Mouse (Mus musculus): ENCODE results near the gene Tfeb.

Gene Tfeb

DNA sequence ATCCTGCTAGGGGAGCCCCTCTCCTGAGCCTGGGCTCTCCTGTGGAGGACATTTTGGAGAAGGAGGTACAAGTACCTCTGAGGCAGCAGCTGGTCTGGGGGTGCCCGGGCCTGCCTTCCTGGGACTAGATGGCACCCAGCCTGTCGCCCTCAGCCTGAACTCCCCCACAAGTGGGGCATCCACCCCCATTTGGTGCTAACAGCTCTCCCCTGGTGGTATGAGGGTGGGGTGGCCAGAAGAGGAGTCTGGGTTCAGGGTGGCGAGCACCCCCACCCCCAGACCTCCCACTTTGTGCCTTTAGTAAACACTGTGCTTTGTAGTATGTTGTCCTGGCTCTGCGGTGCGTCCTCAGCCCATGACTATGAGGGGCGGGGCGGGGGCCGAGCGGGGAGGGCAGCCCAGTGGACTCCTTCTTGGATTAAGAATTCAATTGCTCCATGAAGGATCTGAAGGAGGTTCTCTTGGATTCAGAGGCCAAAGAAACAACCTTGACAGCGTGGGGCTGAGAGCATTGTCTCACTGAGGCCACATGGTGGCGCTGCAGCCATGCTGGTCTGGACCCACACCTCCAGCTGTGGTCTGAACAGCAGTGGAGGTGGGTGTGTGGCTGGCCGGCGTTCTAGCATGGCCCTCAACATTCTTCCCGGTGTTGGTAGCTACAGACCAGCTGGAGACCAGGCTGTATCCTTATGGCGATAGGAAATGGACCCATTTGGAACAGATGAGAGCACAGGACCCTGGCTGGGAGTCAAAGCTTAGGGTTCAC, 55.5 kb downstream of the Tfeb start:
- DNase-seq: peak; percentile 58

DNA sequence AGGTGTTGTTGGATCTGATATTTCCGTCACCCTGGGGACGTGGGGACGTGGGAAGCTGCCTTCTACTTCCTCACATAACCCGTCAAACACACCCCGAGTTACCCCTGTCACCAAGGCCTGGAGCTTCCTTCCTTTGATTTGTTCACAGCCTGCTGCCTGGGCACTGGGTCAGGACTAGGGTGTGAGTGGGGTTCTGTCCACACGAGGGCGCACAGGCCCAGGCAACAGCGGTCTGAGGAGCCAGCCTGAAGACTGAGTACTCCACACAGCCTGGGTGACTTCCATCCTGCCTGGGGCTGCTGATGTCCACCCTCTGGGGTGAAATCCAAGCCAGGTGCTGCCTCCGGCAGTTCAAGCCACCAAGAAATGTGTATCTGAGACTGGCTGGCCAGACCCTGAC, 56.5 kb downstream of the Tfeb start:
- peak; percentile 80 for DNase-seq

DNA sequence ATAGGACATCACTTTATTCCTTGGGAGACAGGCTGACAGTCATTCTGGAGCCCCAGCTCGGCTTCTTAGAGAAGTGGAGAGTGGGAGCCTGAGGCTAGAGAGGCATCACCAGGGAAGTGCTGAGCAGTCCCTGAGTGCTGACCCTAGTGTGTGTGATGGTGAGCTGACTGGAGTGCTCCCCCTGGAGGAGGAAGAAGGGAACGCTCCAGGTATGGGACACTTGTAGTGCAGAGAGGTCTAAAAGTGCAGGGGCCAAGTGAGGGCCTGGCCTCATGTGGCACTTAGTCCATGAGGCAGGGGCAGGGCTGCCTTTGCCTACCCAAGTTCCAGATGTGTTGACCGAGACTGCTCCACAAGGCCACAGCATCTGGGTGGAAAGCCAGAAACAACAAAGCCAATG, 58.6 kb downstream of the Tfeb start:
- peak; percentile 51 for DNase-seq

- DNase-seq: no peak
Observed at GRCm38 (mm10) chr17:47796156-47796816, 59.5 kb downstream of the Tfeb start.

GRCm38 (mm10) chr17:47796968-47797367, 60.1 kb downstream of the Tfeb start:
- DNase-seq: no peak

GRCm38 (mm10) chr17:47797383-47797782, 60.6 kb downstream of the Tfeb start:
- DNase-seq: no peak

GRCm38 (mm10) chr17:47802806-47803205, 66.0 kb downstream of the Tfeb start:
- DNase-seq: no peak

DNA sequence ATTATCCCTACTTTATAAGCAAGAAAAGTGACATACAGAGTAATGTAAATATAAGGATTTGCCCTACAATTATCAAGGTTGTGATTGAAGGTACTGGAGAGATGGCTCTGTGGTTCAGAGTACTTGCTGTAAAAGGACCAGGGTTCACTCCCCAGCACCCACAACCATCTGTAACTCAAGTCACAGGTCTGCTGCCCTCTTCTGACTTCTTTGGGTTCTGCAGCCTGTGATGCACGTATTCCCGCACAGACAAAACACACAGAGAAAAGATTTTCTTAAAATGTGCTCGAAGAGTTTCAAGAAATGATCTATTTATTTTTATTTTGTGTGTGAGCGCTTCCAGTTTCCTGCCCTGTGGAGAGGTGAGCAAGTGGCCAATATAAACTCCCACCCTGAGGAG, 66.8 kb downstream of the Tfeb start:
- no peak for DNase-seq

- no peak for DNase-seq
Observed at GRCm38 (mm10) chr17:47805047-47805835, 68.4 kb downstream of the Tfeb start.

DNA sequence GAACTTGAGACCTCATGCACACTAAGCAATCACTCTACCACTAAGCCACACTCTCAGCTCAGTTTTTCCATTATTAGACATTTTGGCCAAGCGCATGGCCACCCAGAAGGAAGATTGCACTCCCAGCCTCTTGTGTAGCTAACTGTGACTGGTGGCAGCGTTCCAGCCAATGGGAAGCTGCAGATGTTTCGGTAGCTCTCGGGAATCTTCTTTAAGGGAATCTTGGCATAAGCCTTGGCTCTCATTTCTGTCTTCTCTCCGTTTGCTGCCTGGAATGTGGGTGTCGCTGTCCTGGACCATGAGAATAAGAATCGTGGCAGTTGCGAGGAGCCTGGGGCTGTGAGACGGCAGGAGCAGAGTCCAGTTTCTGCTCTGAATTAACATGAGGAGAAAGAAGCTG, 69.4 kb downstream of the Tfeb start:
- DNase-seq: no peak

DNA sequence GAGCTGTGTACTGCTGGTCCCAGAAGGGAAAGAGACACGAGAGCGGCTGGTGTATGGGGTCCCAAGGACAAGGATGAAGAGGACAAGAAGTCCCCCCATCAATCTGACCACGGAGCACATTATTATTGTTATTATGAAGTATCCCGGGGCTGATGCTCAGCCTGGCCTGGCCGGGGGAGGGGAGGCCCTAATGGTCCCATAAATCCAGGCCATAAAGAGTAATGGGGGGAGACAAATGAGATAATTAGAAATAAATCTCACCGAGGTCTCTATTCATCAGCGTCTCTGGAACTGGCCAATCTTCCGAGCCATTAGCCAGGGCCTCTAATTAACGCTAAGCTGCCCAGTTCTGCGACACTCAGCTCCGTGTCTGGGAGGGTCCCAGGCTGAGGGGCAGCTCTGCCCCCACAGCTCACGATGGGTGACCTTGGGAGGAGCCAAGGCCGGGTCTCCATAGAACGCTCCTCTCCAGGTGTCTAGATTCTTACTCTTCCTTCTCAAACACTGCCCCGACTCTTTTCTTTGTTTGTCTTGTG, 74.5 kb downstream of the Tfeb start:
- no peak for DNase-seq

GRCm38 (mm10) chr17:47812200-47812599, 75.4 kb downstream of the Tfeb start:
- no peak for DNase-seq

DNA sequence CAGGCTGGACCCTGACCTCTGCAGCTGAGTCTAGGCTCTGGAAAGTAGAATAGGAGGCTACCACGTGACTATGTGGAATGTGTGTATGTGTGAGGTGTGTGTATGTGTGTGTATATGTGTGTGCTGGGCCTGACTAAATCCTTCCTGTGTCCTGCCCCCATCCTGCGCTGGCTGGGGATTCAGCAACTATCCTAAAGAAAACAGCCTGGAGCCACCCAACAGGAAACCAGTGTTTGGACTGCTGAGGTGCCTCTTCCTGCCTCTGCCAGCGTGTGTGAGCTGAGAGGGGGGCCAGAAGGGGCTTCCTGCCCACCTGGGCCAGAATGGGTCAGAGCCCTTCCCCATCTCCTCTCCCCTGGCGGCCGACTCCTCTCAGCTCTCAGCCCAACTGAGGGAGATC, 76.8 kb downstream of the Tfeb start:
- DNase-seq: no peak

- DNase-seq: no peak
Observed at GRCm38 (mm10) chr17:47814496-47814895, 77.7 kb downstream of the Tfeb start.

DNA sequence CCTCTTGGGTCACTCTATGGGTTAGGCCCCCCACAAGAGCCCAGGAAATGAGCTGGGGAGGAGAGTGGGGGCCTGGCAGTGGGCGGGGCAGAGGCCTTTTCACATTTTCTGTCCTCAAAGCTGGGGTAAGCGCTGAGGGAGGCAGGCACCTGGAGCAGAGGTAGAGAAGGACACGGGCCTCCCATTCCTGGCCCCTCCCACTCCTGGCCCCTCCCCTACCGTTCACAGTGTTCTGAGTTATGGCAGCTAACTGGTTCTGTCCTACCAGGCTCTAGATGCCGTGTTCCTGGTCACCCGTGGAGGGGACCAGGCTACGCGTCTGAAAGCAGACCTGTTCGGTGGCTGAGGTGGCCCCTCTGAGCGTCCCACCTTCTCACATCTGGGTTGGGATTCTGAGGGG, 78.6 kb downstream of the Tfeb start:
- no peak for DNase-seq

- DNase-seq: no peak
Observed at GRCm38 (mm10) chr17:47818038-47818725, 81.4 kb downstream of the Tfeb start.

GRCm38 (mm10) chr17:47821339-47821738, 84.5 kb downstream of the Tfeb start:
- no peak for DNase-seq

GRCm38 (mm10) chr17:47831161-47831560, 94.3 kb downstream of the Tfeb start:
- no peak for DNase-seq

DNA sequence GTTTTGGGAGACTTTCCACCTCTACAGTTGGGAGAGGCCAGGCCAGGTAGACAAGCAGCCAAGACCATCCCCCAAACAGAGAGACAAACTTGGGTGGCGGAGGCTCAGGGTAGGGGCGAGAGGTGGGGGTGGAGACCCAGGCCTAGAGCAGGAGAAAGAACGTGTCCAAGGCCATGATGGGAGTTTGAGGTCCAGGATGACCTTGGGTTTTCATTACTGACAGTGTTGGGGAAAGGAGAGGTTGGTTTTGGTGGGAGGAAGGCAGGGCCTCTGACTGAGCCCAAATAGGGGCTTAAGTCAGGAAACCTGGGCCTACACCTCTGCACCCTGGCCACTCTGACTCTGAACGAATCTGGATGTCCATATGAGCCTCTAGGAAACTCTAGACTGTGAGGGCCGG, 94.9 kb downstream of the Tfeb start:
- DNase-seq: no peak

DNA sequence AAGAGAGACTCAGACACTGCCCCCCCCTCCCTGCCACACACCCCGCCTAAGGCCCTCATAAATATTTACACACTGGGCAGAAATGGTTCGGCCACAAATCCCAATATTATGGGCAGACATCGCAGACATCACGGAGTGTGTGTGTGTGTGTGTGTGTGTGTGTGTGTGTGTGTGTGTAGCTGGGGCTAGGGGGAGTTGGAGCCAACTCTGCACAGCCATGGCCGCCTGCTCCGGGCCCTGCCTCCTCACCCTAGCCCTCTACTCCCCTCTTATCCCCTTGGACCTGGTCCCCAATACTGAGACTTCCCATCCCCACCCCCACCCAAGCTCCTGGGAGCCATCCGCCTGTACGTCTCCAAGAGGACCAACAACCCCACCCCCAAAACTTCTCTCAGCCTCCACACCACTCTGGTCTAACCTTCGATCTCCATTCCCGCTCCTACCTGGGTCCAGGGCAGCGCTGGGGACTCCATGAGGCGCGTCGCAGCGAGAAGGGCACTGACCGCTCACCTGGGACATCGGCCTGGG, 95.7 kb downstream of the Tfeb start:
- no peak for DNase-seq

GRCm38 (mm10) chr17:47833029-47833627, 96.3 kb downstream of the Tfeb start:
- DNase-seq: no peak
